Mouse (Mus musculus) cerebellum, adult 9-11 months (tissue): ENCODE results near the gene Olfr446.

Experiments used
- DNase-seq: peaks from one replicate; pipeline ENCODE4 v3.0.0; 2022

Olfr446 gene

DNA sequence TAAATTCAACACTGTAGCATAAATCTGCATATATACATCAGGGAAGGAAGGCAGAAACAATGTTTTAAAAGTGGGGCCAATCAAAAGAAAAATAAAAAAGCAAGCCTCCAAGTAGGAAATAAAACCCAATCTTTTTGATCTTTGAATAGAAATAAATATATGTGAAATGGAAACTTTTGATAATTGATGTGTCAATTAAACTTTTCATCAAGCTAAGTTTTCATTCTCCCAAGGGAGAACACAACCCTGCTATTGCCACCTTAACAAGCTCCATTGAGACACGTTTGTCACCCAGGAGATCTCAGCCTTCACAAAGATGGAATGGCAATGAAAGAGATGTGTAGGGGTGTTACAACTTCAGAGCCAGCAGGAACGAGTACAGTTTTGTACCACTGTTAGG is at the start of gene Olfr446:
TSS of gene Olfr446 (plus strand) at position 301 of the 400 bp plus-strand sequence.
- no peak for DNase-seq

- DNase-seq: no peak
These were observed 44.9 kb upstream of the Olfr446 start for GRCm38 (mm10) chr6:42876323-42876722.

GRCm38 (mm10) chr6:42890141-42890540 is 31.0 kb upstream of the Olfr446 start, which contains the start of gene Olfr448:
Gene Olfr448 (plus strand): TSS chr6:42890441.
- no peak for DNase-seq

GRCm38 (mm10) chr6:42900345-42900744 is 20.8 kb upstream of the Olfr446 start:
- DNase-seq: no peak

- no peak for DNase-seq
These were observed 12.6 kb upstream of the Olfr446 start, which contains the start of gene Olfr447 for GRCm38 (mm10) chr6:42908578-42908977. Gene Olfr447 (plus strand): TSS chr6:42908878.

- no peak for DNase-seq
These were observed 27.6 kb downstream of the Olfr446 start, which contains the start of gene Olfr444 for GRCm38 (mm10) chr6:42948767-42949166. Gene Olfr444 (plus strand): TSS chr6:42949067.

GRCm38 (mm10) chr6:42980377-42980776 is 59.2 kb downstream of the Olfr446 start:
- no peak for DNase-seq
